Mouse (Mus musculus) spleen, postnatal 10 days (tissue): ENCODE data around the gene Cox8b.
A peak's percentile ranks its signal among the peaks of the same experiment; 100 is the strongest.
"Not testable (repeated sequence)": the region's sequence is repeated elsewhere in the genome, so short reads cannot be mapped to it uniquely, and the experiment has no call there.

Source experiments
- DNase-seq, 2 experiments: peaks; one replicate each; pipeline ENCODE4 v3.0.0; 2021 to 2022; ENCODE audit warnings: low spot score in 2 of 2

Cox8b gene

DNA sequence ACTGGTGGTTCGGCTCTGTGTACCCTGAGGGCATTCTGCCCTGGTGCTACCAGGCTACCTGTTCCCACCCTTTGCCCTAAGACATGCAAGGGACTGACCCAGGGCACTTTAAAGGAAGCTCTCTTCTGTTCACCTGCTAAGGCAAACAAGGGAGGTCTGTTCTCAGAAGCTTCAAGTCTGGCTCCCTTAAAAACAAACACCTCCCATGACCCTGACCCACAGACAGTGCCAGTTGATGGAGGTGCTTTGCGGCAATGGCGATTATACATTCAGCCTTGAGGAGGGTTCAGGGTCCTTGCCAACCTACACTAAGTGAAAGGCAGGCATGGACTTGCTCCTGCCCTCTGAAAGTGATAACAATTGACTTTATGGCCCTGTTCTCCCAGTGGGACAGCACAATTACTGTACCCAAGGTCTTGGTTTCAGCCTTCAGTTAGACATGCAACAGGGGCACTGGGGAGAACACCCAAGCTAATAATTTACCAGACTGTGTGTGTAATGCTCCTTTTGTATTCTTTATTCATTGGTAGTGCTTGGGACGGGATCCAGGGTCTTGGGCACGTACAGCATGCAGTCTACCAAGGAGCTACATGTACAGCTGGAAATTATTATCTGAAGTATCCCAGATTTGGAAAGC lies 12.7 kb upstream of the Cox8b start:
- no peak for DNase-seq

DNA sequence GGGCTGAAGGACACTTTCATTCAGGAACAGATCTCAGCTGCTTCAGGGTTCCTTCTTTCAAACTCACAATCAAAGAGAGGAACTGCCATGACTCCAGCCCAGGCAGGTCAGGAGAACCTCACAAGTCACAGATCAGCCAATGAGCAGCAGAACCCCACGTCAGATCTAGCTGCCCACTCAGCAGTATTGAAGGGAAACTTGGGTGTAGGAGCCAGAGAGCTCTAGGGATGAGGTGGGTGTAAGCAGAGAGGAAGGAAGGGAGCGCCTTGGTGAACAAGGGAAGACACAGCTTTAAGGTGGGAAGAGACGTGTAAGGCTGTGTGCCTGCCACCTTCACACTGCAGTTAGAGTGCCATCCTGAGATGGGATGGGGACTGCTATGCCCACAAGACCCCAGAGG lies 12.0 kb upstream of the Cox8b start:
- DNase-seq, result no peak

DNA sequence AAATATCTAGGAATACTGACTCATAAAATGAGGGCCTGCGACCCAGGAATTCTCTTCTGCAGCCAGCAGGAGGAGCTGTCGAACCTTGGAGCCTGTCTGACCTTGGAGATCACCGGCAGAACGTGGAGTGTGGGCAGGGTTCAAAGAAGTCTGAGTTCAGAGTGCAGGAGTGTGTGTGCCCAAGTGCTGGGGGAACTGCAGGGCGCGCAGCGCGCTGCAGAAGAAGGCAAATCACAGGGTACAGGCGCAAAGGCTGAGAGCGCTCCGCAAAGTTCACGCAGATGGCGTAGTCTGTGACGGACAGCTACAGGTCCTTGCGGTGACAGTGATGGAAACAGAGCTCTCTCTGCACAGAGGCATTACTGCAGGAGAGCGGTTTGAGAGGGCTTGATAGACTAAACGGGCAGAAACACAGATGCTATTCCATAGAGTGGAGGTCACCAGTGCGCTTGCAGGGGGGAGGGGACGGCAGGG lies 8.4 kb upstream of the Cox8b start:
- peak; percentile 53 to 79 for DNase-seq

DNA sequence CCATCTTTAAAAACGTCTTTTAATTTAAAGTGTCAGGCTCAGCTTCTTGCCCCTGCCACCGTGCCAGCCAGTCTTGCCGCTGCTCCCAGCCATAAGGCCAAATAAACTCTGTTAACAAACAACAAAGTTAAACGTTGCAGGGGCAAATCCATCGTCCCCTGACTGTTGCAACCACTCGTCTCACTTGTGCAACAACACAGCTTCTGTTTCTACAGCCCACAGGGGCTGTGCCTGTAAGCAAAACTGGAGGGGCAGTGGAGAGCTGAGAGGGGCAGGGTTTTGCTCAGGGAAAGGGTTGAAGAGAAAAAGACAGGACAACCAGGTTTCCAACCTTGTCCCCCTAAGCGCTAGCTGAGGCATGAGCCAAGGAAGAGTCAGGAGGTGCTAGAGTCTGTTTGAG lies 7.9 kb upstream of the Cox8b start:
- no peak for DNase-seq

DNA sequence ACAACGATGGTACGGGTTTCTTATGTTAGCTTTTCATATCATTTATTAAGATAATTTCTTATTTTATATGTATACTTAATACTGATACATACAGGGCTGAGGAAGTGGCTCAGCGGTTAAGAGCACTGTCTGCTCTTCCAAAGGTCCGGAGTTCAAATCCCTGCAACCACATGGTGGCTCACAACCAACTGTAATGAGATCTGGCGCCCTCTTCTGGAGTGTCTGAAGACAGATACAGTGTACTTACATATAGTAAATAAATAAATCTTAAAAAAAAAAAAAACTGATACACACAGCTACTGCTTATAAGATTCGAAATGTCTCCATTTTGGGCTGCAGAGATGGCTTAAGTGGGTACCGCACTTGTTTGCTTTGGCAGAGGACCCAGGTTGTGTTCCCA lies 7.5 kb upstream of the Cox8b start:
- DNase-seq, result no peak

DNA sequence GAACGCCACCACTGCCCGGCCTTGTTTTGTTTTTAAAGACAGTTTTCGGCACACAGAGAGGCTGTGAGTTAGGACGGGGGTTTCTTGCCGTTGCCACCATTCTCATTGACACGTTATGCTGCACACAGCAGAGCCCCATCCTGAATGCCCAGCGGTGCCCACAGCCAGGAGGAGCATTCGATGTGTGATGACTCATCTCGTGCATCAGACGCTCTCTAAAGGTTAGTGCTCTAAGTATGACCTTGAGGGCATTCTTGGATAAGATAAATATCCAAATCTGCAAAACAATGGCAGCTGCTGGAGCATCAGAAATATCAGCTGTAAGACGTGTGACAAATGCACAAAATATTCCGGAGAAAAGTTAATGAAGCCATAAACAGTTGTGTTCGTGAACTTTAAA lies 6.9 kb upstream of the Cox8b start:
- no peak for DNase-seq

DNA sequence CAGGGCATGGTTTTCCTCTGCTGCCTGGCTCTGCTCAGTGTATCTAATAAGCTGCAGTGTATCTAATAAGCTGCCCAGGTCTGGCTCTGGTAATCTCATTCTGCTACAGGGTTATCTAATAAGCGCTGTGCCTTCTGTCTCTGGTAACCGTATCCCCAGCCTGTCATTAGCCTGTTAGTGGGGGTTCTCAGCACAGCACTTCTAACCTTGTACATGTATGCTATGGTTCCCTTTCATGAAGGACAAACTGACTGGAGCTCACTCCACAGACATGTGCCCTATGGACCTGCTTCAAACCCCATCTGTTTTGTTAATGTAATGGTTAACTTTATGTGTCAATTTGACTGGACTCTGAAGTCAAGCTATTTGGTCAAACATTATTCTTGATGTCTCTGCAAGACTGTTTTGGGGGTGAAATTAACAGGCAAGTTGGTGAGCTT lies 5.4 kb upstream of the Cox8b start:
- DNase-seq, result no peak

DNA sequence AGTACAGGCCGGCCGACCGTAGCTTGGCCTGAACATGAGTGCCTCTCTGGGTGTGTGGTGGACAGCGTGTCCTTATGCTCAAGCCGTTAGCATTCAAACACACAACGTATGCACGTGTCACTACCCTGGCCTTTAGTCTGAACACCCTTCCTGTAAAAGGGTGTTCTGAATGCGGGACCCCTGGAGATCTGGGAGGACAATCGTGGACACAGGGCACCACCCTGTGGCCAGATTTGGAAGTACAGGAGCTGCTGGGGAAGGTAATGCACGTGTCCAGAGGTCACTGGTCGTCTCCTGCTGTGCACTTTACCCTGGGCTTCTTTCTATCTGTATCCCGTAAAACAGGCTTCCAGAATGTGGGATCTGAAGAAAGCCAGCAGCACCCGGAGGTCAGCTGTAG lies 3.0 kb upstream of the Cox8b start:
- peak; percentile 76 to 86 for DNase-seq

DNA sequence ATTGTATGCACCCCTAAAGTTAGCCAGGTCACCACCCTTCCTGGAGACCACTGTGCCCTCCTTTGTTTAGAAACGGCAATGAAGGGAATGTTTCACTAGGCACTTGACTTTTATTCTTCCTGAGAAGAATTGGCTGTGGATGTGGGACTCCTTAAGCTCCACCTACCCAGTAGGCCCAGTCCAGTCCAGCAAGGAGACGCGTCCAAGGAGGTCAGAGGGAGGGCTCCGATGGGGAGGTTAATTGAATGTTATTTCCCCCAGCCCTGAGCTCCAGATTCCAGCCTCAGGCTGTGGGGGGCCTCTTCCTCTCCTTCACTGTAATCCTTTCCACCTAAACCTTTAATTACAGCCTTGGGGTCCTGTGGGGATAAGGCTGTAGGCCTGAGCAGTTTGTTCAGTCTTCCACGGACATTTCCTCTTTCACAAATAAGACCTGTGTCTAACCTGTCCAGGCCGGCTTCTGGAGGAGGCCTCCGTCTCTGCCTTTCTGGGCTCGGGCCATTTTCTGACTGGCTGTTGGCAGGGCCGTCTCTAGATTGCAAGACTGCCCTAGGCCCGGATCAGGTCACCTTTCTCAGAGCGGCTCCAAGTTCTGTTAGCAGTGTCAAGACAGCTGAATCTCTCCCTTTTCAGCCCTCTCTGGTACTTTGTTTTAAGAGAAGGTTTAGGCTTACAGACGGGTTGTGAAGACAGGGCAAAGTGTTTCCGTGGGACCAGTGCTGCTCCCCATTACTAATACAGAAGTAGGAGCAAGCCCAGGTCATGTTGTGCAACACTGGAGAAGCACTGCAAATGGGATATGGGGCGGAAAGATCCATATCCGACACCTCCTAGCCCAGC lies 2.0 kb upstream of the Cox8b start:
- DNase-seq, result no peak

DNA sequence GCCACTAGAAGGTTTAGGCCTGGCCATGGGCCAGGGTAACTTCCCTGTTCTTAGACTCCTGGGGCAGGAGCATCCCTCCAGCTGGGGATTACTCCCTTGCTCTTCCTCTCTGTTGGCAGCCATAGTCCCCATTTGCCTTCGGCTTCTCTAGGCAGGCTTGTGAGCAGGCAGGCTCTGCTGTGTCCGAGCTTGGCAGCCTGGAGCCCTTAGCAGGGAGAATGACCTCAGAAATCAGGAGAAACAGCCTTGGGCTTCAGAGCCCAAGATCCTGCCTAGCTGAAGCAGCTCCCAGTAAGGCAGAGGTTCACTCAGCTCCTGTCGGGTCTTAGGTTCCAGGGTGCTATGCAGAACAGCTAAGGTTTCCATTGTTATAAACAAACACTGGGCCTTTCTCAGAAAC lies 1.1 kb downstream of the Cox8b start:
- DNase-seq, result no peak

DNA sequence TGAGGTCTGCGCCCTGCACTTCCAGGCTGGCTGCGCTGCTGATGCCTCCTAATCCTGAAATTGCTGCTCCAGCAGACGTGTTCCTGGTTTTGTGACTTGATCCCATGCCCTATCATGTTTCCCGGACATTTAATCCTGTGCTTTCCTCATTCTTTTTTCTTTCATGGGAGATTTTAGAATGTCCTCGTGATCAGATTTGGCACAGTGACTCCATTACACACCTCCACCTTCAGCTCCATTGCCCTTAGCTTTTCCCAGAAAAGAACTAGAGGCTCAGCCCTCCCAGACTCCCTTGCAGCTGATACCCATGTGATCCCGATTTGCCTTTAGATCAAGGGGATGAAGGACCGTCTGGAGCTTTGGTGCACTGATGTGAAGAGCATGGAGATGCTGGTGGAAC lies 2.4 kb downstream of the Cox8b start:
- no peak for DNase-seq

DNA sequence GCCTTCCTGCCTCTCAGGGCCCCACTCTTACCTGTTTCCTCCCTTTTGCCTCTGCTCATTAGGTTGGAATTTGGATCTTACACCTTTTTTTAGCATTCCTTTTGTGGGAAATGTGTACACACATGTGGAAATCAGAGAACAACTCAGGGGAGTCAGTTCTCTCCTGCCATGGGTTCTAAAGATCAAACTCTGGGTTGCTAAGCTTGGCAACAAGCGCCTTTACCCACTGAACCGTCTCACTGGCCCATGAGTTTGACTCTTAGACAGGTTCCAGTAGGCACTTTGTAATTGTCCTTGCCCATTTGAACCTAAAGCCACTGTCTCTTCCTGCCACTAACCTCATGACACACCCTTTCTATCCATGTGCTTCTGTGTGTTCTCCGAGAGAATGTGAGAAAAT lies 5.6 kb downstream of the Cox8b start:
- DNase-seq, result no peak

DNA sequence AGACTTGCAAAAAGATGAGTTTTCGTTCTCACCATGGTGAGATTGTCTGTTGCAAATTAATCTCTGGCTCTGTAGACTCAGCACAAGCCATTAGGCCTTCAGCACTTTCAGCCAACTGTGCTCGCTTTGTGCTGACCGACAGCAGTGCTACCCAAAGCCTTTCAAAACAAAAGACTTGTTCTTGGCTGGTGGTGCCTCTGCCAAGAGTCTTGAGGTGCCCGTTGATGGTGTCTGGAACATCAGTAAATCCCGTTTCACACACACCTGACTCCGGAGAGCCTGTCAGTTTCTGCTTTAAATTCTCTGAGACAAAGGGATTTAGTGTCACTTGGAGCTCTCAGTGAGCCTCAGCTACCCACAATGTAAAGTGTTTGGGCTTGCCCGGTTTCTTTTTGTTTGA lies 6.2 kb downstream of the Cox8b start:
- no peak for DNase-seq

DNA sequence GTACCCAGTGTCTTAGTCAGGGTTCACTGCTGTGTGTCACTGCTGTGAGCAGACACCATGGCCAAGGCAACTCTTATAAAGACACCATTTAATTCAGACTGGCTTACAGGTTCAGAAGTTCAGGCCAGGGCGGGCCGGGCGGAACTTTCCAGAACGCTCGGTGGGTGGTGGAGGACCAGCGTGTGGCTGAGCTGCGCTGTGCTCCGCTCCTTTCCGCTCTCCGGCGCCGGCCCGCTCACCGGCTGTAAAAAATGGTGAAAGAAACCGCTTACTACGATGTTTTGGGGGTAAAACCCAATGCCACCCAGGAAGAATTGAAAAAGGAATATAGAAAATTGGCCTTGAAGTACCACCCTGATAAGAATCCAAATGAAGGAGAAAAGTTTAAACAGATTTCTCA lies 9.6 kb downstream of the Cox8b start:
- not testable (repeated sequence) for DNase-seq

DNA sequence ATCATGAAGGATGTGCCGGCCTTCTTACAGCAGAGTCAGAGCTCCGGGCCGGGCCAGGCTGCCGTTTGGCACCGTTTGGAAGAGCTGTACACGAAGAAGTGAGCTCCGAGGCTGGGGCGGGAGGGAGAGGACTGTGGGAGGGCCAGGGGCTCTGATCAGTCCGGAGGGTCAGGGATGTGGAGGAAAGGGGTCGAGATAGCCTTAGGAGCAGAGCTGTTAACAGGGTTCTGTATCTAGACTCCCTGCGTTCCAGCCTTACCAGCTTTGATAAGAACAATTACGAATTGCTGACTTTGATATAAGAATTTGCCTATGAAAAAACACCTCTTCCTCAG lies 17.8 kb downstream of the Cox8b start:
- DNase-seq, result no peak

DNA sequence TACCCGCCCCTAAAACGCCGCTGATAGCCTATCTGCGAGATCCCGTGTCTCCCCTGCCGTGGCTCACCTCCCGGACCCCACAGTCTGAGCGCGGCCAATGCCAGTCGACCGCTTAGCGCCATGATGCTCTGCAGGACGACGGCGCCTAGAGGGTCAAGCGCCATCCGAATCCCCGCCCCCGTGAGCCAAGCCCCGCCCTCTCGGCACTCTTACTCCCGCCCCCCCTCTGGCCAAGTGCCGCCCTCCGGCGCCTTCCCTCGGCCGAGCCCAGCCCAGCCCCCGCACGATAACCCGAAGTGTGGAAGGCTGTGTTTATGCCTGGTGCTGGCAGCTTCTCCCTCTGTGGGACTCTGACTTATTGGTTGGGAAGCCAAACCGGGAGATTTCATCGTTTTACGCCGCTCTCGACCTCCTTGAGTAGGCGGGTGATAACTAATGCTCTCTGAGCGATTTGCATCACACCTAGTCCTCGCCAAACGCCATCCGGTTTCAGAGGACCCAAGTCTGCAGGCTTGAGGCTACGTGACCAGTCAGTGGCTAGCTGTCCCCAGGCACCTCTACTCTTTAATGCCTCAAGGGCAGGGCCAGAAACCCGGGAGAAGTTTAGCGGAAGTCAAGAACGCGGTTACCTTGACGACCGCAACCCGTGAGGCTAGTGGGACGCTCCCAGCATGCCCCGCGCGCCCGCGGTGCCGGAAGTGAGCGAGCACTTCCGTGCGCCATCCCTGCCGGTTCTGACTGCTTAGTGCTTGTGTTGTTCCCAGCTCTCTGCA lies 18.4 kb downstream of the Cox8b start, which contains the start of the genes Psmd13 and Sirt3:
Psmd13 (plus strand) TSS at position 273 of the 773 bp plus-strand sequence.
Sirt3 (minus strand) TSS at position 614 of the 773 bp plus-strand sequence.
- DNase-seq, result peak; percentile 95 to 98

DNA sequence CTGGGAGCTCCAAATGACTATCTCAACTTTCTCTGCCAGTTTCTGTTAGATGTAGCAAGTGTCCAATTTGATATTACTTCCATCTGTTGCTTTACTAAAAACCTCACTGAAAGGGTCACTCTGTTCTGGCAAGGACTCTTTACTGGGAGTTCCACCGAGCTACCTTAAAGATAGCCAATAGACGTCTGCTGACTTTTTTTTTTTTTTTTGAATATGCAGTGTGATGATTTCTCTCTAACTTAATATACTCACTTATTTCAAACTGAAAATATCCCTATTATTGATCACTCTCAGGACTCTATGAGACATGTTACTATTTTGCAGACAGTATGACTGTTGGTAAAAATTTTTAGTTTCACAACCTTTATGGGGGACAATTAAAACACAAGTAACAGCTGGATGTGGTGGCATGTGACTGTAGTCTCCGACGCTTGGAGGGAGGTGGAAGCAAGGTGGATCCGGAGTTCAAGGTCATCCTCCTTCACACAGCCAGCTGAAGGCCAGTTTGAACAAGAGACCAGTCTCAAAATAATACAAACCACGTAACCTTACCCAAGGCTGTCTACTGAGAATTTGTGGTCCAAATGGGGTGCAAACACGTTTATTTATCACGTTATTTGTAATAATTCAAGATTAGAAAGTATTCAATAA lies 19.3 kb downstream of the Cox8b start:
- DNase-seq, result no peak

DNA sequence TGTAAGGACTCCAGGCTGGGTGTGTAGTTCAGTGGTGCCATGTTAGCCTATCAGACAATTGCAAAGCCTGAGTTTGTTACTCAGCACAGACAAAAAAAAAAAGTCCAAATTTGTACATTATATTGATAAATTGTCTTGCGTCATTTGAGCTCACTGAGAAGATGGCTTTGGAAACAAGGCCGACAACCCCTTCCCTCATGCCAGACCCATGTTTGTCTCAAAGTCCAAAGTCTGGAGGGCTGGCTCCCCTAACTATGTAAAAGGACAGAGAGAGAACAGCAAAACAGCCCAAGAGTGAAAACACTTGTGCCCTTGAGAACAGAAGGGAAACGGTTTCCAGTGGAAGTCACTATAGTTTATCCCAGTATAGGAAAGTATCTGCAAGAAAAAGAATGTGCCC lies 19.8 kb downstream of the Cox8b start:
- no peak for DNase-seq

DNA sequence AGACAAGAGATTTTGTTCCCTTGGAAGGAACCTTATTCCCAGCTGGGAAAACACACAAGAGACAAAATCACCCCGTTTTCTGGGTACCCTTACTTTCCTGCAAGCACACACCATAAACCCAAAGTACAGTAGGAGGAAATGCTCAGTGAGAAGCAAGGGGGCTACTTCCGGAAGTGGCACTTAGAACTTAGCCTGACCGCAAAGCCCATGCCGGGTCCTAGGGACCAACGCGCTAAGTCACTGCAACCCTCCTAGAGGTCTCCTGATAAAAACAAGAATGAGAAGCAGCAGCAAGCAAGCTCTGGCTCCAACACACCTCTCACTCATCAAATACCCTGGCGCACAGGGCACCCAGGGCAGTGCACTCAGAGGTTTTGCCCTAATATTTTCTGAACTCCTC lies 20.9 kb downstream of the Cox8b start:
- no peak for DNase-seq

DNA sequence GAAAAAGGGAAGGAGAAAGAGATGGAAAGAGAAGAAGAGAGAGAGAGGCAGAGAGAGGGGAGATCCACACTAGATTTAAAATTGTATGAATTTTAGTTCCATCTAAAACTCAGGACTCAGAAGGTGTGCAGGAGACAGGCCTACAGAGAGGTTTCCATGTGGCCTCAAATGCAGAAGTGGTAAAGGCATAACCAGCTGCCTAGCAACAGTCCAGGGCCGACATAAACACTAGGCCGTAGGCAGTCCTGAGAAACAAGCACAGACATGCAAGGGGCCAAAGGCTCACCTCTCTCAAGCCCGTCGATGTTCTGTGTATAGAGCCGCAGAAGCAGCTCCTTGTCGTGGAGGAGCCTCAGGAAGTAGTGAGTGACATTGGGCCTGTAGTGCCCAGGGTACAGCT lies 22.9 kb downstream of the Cox8b start:
- DNase-seq, result no peak

DNA sequence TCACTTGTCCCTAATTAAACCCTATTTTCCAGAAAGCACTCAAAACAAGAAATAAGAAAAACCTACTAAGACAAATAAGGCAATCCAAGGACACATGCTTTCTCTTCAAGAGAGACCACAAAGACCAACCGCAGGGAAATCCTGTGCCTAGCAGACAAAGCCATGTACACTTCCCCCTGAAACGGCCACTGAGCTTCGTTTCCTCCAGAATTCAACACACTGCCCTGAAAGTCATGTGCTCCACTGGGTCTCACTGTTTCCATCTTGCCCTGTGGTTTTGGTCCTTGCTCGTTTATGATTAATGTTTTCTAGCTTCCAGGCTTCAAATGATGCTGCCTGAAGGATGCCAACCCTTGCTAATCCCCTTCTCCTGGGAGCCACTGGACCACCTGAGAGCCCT lies 26.0 kb downstream of the Cox8b start:
- no peak for DNase-seq

DNA sequence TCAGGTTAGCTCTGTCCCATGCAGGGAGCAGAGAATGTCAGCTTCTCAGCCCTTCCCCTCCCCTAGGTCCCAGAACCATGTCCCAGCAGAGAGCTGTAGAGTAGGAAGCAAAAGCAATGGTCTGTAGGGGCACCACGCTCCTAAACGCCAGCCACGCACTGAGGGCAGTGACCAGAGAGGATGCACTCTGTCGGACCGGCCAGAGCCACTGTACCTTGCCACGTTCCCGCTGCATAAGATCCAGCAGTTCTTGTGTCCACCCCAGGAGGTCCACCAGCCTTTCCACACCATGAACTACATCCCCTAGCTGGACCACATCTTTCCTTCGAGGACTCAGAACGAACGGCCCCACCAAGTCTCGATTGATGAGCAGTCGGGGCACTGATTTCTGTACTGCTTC lies 35.5 kb downstream of the Cox8b start:
- DNase-seq, result no peak
